Mouse (Mus musculus): ENCODE data around the gene Col5a2. TPM values are rescaled to one million over a fixed set of nuclear protein-coding genes. Genes with fewer than 3 reads are reported as not detected.
"Not testable (repeated sequence)": the region's sequence is repeated elsewhere in the genome, so short reads cannot be mapped to it uniquely, and the experiment has no call there.

Col5a2 gene
- total RNA-seq, 1 experiment, result 40.3 TPM

DNA sequence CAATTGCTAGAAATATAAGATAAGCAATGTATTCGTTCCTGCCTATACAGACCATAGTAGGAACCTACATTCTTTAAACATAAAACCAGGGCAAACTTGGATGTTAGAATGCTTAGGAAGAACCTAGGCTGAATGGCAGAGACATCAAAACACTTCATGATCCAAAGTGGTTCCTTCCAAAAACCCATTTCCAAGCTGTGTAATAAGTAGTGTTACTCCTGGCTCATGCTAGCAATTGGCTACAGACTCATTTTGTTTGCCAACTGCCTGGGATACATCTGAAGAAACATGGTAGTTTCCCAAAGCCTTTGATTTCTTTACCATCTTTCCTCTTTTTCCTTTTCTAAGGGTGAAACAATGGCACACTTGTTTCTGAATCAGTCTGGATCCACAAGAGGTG, 47.3 kb downstream of the Col5a2 start:
- no peak for TF ChIP-seq CHD2 (IDR thresholded peaks at IDR 0.05; ENCODE audit: low read depth, low read length)
- no peak for TF ChIP-seq ZC3H11A (IDR thresholded peaks at IDR 0.05; ENCODE audit: borderline replicate concordance, low read depth, low read length)
- TF ChIP-seq ZNF384 (IDR thresholded peaks at IDR 0.05; ENCODE audit: low read depth, low read length), result no peak
- TF ChIP-seq HCFC1 (IDR thresholded peaks at IDR 0.05; ENCODE audit: borderline replicate concordance, insufficient read depth, low read length), result no peak
- TF ChIP-seq MAFK (IDR thresholded peaks at IDR 0.05; ENCODE audit: insufficient read depth, low read depth, low read length), result no peak
- no peaks in the 10 kb centered on the region for H3K4me1 ChIP-seq (ENCODE audit: control insufficient read depth in 2 of 2, insufficient read depth in 2 of 2, low read length in 2 of 2, poor library complexity in 1 of 2)
- H3K9me3 ChIP-seq (ENCODE audit: control insufficient read depth, insufficient read depth, low read depth, low read length), result no peaks in the 10 kb centered on the region
- in situ Hi-C loops (cut with MboI; ENCODE audit: low sequenced_read_pairs in 2 of 2, unreplicated experiment in 2 of 2), result no loop called here
- no peak overlapping the region for H3K9ac ChIP-seq (ENCODE audit: insufficient read depth, low read depth, low read length, poor library complexity, severe bottlenecking)
- H3K36me3 ChIP-seq (ENCODE audit: control insufficient read depth, insufficient read depth, low read length, poor library complexity, severe bottlenecking), result no peaks in the 10 kb centered on the region
- no peak overlapping the region for H3K4me3 ChIP-seq (ENCODE audit: insufficient read depth in 1 of 2, low read depth in 1 of 2, low read length in 2 of 2, poor library complexity in 1 of 2, severe bottlenecking in 1 of 2)
- no peak overlapping the region for H3K27ac ChIP-seq (ENCODE audit: insufficient read depth, low read depth, low read length, poor library complexity, severe bottlenecking)
- DNase-seq (ENCODE audit: low read depth, low spot score), result no peak

GRCm38 (mm10) chr1:45448856-45449255, 54.2 kb downstream of the Col5a2 start:
- DNase-seq (ENCODE audit: low read depth, low spot score), result no peak
- Histone ChIP-seq H3K4me1 (ENCODE audit: control insufficient read depth in 2 of 2, insufficient read depth in 2 of 2, low read length in 2 of 2, poor library complexity in 1 of 2) (no peaks in the 10 kb centered on the region), H3K4me3 (ENCODE audit: insufficient read depth in 1 of 2, low read depth in 1 of 2, low read length in 2 of 2, poor library complexity in 1 of 2, severe bottlenecking in 1 of 2) (no peak overlapping the region), H3K36me3 (ENCODE audit: control insufficient read depth, insufficient read depth, low read length, poor library complexity, severe bottlenecking) (no peaks in the 10 kb centered on the region), H3K9ac (ENCODE audit: insufficient read depth, low read depth, low read length, poor library complexity, severe bottlenecking) (no peak overlapping the region), H3K9me3 (ENCODE audit: control insufficient read depth, insufficient read depth, low read depth, low read length) (no peaks in the 10 kb centered on the region), H3K27ac (ENCODE audit: insufficient read depth, low read depth, low read length, poor library complexity, severe bottlenecking) (no peak overlapping the region)
- TF ChIP-seq CHD2 (IDR thresholded peaks at IDR 0.05; ENCODE audit: low read depth, low read length), result no peak
- no peak for TF ChIP-seq ZNF384 (IDR thresholded peaks at IDR 0.05; ENCODE audit: low read depth, low read length)
- TF ChIP-seq ZC3H11A (IDR thresholded peaks at IDR 0.05; ENCODE audit: borderline replicate concordance, low read depth, low read length), result no peak
- TF ChIP-seq HCFC1 (IDR thresholded peaks at IDR 0.05; ENCODE audit: borderline replicate concordance, insufficient read depth, low read length), result no peak
- TF ChIP-seq MAFK (IDR thresholded peaks at IDR 0.05; ENCODE audit: insufficient read depth, low read depth, low read length), result no peak
- in situ Hi-C loops (cut with MboI; ENCODE audit: low sequenced_read_pairs in 2 of 2, unreplicated experiment in 2 of 2), result loop anchor here in 1 of 2 experiments (25.0 kb wide), 1 partner anchor 313 kb away; no protein-coding TSS in a partner anchor

- no peak overlapping the region for H3K4me3 ChIP-seq (ENCODE audit: insufficient read depth in 1 of 2, low read depth in 1 of 2, low read length in 2 of 2, poor library complexity in 1 of 2, severe bottlenecking in 1 of 2)
- H3K4me1 ChIP-seq (ENCODE audit: control insufficient read depth in 2 of 2, insufficient read depth in 2 of 2, low read length in 2 of 2, poor library complexity in 1 of 2), result no peaks in the 10 kb centered on the region
- no peak for TF ChIP-seq CHD2 (IDR thresholded peaks at IDR 0.05; ENCODE audit: low read depth, low read length)
- TF ChIP-seq ZC3H11A (IDR thresholded peaks at IDR 0.05; ENCODE audit: borderline replicate concordance, low read depth, low read length), result peak; percentile 62; the same call in 1 of the 2 replicates
- no peak for TF ChIP-seq ZNF384 (IDR thresholded peaks at IDR 0.05; ENCODE audit: low read depth, low read length)
- TF ChIP-seq HCFC1 (IDR thresholded peaks at IDR 0.05; ENCODE audit: borderline replicate concordance, insufficient read depth, low read length), result no peak
- no peak for TF ChIP-seq MAFK (IDR thresholded peaks at IDR 0.05; ENCODE audit: insufficient read depth, low read depth, low read length)
- H3K9ac ChIP-seq (ENCODE audit: insufficient read depth, low read depth, low read length, poor library complexity, severe bottlenecking), result no peak overlapping the region
- in situ Hi-C loops (cut with MboI; ENCODE audit: low sequenced_read_pairs in 2 of 2, unreplicated experiment in 2 of 2), result loop anchor here in 1 of 2 experiments (25.0 kb wide), 1 partner anchor 330 kb away; no protein-coding TSS in a partner anchor
- H3K36me3 ChIP-seq (ENCODE audit: control insufficient read depth, insufficient read depth, low read length, poor library complexity, severe bottlenecking), result no peaks in the 10 kb centered on the region
- no peaks in the 10 kb centered on the region for H3K9me3 ChIP-seq (ENCODE audit: control insufficient read depth, insufficient read depth, low read depth, low read length)
- DNase-seq (ENCODE audit: low read depth, low spot score), result peak; percentile 34
- no peak overlapping the region for H3K27ac ChIP-seq (ENCODE audit: insufficient read depth, low read depth, low read length, poor library complexity, severe bottlenecking)
Observed at GRCm38 (mm10) chr1:45431922-45432321, 71.2 kb downstream of the Col5a2 start.

DNA sequence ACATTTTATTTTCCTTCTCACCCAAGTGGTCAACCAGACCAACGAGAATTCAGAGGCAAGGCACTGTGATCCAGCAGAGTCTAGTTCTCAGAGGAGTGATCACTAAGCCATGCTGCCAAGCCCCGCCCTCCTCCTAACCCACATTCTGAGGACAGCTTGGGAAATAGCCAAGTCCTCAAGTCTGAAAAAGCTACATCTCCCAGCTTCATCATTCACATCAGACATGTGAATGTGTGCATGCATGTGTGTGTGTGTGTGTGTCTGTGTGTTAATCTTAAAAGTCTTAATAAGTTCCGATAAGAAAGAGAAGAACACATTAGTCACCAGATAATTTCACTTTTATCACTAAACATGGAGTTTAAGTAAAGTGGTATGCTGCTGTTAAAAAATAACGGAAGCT, 72.6 kb downstream of the Col5a2 start:
- Histone ChIP-seq H3K9me3 (ENCODE audit: control insufficient read depth, insufficient read depth, low read depth, low read length) (no peaks in the 10 kb centered on the region), H3K4me3 (ENCODE audit: insufficient read depth in 1 of 2, low read depth in 1 of 2, low read length in 2 of 2, poor library complexity in 1 of 2, severe bottlenecking in 1 of 2) (no peak overlapping the region), H3K36me3 (ENCODE audit: control insufficient read depth, insufficient read depth, low read length, poor library complexity, severe bottlenecking) (no peaks in the 10 kb centered on the region), H3K9ac (ENCODE audit: insufficient read depth, low read depth, low read length, poor library complexity, severe bottlenecking) (no peak overlapping the region), H3K27ac (ENCODE audit: insufficient read depth, low read depth, low read length, poor library complexity, severe bottlenecking) (no peak overlapping the region), H3K4me1 (ENCODE audit: control insufficient read depth in 2 of 2, insufficient read depth in 2 of 2, low read length in 2 of 2, poor library complexity in 1 of 2) (no peaks in the 10 kb centered on the region)
- no peak for TF ChIP-seq MAFK (IDR thresholded peaks at IDR 0.05; ENCODE audit: insufficient read depth, low read depth, low read length)
- TF ChIP-seq ZC3H11A (IDR thresholded peaks at IDR 0.05; ENCODE audit: borderline replicate concordance, low read depth, low read length), result no peak
- TF ChIP-seq HCFC1 (IDR thresholded peaks at IDR 0.05; ENCODE audit: borderline replicate concordance, insufficient read depth, low read length), result no peak
- TF ChIP-seq ZNF384 (IDR thresholded peaks at IDR 0.05; ENCODE audit: low read depth, low read length), result no peak
- no peak for TF ChIP-seq CHD2 (IDR thresholded peaks at IDR 0.05; ENCODE audit: low read depth, low read length)
- in situ Hi-C loops (cut with MboI; ENCODE audit: low sequenced_read_pairs in 2 of 2, unreplicated experiment in 2 of 2), result loop anchor here in 1 of 2 experiments (25.0 kb wide), 1 partner anchor 332 kb away; no protein-coding TSS in a partner anchor
- no peak for DNase-seq (ENCODE audit: low read depth, low spot score)

DNA sequence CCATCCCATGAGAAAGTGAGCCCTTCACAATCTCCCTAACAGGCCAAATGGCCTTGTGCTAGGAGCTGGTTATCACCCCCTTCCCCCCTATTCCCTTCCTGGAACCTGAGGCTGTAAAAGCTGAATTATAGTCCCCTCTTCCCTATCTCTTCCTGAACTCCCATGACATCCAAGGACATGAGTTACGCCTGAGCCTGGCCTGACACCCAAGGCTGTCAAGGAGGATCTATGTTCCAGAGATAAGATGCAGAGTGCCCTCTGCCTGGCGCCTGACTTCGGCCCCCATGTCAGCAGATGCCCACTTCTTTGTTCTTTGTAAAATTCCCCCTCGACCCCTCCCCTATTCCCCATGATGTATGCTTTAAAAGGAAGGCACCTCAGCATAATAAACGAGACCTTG, 73.9 kb downstream of the Col5a2 start:
- in situ Hi-C loops (cut with MboI; ENCODE audit: low sequenced_read_pairs in 2 of 2, unreplicated experiment in 2 of 2), result loop anchor here in 1 of 2 experiments (25.0 kb wide), 1 partner anchor 333 kb away; no protein-coding TSS in a partner anchor
- not testable (repeated sequence) for H3K27ac ChIP-seq (ENCODE audit: insufficient read depth, low read depth, low read length, poor library complexity, severe bottlenecking); H3K4me1 ChIP-seq (ENCODE audit: control insufficient read depth in 2 of 2, insufficient read depth in 2 of 2, low read length in 2 of 2, poor library complexity in 1 of 2); H3K36me3 ChIP-seq (ENCODE audit: control insufficient read depth, insufficient read depth, low read length, poor library complexity, severe bottlenecking); H3K4me3 ChIP-seq (ENCODE audit: insufficient read depth in 1 of 2, low read depth in 1 of 2, low read length in 2 of 2, poor library complexity in 1 of 2, severe bottlenecking in 1 of 2); H3K9me3 ChIP-seq (ENCODE audit: control insufficient read depth, insufficient read depth, low read depth, low read length); H3K9ac ChIP-seq (ENCODE audit: insufficient read depth, low read depth, low read length, poor library complexity, severe bottlenecking); DNase-seq (ENCODE audit: low read depth, low spot score)

Measured in ES-E14 (cell line).